Mouse (Mus musculus) ovary, adult 18-20 months (tissue): ENCODE measurements around the gene Aldh6a1.

Experiments
- DNase-seq: peaks from one replicate; pipeline ENCODE4 v3.0.0; 2022; ENCODE audit warnings: low spot score, mixed read lengths

The Aldh6a1 gene

DNA sequence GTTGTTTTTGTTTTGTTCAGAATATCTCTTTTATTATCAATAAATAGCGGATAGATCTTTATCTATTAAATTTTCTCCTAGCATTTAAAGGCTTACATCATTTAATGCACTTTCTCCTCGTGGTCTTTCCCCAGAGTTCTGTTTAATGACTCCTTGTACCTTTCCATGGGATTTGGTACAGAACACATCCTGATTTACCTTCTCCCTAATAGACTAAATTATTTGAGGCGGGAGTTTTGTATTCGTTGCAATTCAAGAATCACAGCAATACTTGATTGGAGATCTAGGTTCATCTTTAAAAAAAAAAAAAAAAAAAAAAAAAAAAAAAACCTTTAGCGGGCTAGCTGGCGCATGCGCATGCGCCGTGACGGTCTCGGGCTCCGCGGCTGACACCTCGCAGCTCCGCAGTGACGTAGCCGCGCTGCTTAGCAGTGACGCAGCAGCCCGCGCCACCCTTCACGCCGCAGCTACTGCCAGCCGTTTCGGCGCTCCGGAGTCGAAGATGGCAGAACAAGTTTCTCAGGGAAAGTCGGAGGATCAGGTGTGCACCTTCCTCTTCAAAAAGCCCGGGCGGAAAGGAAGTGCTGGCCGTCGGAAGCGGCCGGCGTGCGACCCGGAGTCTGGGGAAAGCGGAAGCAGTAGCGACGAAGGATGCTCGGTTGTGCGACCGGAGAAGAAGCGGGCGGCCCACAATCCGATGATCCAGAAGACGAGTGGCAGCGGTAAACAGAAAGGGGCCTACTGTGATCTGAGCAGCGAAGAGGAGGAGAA, 33.8 kb downstream of the Aldh6a1 start, which contains the start of gene Rnf113a2:
Gene Rnf113a2 (plus strand): TSS at position 363 of the 771 bp plus-strand sequence.
- peak; percentile 64 for DNase-seq

DNA sequence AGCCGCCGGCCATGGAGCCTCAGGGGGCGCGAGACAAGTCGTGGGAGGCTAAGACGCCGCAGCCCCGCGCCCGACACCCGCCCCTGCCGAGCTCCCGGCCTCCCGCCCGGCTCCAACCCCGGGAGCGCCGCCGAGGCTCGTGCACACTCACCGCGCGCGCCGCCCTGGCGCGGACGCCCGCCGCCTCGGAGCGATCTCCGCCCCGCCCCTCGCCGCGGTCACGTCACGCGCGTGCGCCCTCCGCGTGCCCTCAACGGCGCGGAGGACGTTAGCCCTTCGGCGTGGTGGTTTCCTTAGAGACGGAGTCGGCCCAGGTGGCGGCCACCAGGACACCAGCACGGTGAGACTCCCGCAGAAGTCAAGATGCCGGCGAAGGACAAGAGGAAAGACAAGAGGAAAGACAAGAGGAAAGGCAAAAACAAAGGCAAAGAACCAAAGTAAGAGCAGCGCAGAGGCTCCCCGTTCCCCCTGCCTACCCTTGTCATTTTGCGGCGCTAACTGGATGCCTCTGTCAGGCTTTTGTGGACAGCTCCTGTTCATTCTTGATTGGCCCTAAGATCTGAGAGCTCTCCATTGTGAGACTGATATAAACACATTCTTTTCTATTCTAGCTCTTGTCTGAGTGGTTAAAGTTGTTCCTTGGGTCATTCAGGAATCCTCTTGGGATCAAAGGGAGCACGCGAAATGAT, 41.8 kb downstream of the Aldh6a1 start, which contains the start of the genes Entpd5 and Bbof1:
Gene Entpd5 (minus strand): TSS at position 211 of the 689 bp plus-strand sequence.
Gene Bbof1 (plus strand): TSS at position 253 of the 689 bp plus-strand sequence.
- DNase-seq: peak; percentile 72

GRCm38 (mm10) chr12:84407874-84408818, 42.7 kb downstream of the Aldh6a1 start:
- no peak for DNase-seq

- no peak for DNase-seq
Observed at GRCm38 (mm10) chr12:84407259-84407658, 43.5 kb downstream of the Aldh6a1 start.

DNA sequence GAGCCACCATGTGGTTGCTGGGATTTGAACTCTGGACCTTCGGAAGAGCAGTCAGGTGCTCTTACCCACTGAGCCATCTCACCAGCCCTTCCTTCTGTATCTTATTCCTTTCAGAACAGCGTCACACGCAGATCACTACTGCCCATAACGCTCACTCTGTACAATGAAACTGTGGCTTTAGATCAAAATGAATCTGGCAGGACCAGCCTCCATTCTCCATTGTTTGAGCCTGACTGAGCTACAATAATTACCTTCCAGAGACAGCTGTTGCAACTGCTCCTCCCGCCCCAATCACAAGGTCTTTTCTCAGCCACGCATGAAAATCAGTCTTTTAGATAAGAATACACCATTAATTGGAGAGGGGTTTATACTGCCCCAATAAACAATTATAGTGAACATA, 46.3 kb downstream of the Aldh6a1 start:
- DNase-seq: no peak

DNA sequence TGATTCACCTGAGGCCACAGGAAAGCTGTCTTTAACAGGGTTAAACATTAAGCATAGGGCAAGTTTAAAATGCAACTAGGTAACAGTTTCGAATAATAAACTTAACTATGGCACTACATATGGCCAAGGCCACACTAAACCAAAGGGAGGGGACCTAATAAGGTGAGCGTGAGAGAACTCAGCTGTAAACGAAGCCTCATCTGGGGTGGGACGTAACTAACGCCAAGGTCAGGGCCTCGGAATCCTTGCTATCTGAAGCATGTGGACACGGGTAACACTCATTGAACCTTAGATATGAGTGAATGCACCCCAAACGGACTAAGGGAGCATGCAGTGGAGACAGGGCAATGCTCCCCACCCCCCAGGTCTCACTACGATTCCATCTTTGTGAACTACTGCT, 47.9 kb downstream of the Aldh6a1 start:
- DNase-seq: no peak

DNA sequence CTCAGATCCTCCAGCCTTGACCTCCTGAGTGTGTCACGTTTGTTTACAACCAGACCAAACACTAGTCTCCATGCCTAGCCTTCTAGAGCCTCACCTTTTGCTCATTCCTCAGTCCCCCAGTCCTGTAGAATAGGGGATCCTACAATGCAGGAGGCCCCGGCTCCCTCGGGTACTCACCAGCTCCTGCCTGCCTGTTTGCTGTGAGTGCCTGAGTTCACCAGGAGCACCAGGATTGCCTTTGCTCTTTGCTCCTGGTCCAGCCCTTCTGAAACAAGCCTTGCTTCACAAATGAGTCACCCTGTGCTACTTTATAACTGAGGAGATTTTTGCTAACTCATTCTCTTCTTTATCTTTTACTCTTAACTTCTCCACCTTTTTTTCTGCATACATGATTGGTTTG, 50.2 kb downstream of the Aldh6a1 start:
- no peak for DNase-seq

GRCm38 (mm10) chr12:84400068-84400467, 50.7 kb downstream of the Aldh6a1 start:
- no peak for DNase-seq

DNA sequence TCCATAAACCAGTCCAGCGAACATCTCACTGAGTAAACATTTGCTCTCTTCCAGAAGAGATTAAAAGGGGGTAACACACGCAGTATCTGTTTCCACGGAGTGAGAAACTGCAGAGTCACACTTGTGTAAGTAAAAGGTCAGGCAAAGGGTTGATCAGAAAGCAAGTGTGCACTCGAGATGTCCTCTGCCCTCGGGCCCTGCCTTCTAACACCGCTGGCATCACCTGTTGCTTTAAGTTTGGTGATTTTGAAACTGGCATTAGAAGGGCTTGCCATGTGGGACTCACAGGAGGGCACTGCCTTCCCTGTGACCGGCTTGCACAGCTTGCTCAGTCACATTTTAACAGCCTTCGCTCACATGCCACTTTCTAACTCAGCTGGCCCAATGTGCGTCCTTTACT, 51.1 kb downstream of the Aldh6a1 start:
- DNase-seq: no peak

GRCm38 (mm10) chr12:84399135-84399534, 51.7 kb downstream of the Aldh6a1 start:
- DNase-seq: no peak

DNA sequence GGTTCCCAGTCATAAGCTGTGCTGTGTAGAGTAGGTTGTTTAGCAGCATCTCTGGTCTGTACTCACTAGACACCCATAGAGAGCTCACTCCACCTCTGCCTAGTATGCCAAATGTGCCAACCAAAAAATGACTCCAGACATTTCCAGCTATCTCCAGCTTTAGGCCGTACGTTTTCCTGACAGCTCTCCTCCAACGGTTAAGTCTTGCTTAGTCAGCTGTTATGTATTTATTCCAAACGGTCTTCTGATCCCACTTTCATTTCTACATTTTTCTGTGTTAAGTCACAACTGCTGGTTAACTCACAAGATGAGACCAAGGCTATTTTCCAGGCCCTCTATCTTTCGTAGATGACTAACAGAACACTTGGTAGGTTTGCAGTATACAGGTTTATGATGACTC, 52.2 kb downstream of the Aldh6a1 start:
- DNase-seq: no peak

- no peak for DNase-seq
Observed at GRCm38 (mm10) chr12:84397685-84398084, 53.1 kb downstream of the Aldh6a1 start.

DNA sequence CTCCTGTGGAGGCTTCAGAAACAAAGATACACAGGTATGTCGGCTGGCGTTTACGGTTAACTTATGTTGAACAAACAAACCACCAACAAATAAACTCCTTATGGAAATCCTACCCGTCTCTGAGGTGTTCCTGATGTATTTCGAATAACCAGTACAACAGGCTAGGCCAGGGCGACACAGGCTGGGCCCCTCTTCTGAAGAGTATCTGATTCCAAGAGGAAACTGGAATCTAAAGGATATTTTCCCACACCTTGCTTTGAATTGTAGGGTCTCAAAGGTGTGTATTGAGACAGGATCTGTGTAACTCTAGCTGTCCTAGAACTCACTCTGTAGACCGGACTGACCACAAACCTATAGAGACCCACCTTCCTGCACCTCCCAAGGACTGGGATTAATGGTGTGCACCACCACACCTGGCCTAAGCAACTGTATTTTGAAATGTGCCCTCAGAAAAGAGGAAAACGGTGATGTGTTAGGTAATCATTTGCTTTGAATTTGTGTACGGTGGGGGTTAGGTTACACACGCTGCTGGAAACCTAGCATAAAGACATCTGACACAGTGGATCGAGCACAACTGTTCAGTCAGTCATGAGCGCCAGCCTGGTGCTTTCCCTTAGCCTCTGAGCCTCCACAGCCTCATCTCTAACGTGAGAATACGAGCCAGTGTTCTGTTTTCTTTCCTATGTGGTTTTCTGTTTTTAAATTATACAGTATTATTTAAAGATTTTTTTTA, 53.7 kb downstream of the Aldh6a1 start:
- no peak for DNase-seq

GRCm38 (mm10) chr12:84393847-84394246, 57.0 kb downstream of the Aldh6a1 start:
- no peak for DNase-seq

- no peak for DNase-seq
Observed at GRCm38 (mm10) chr12:84392681-84393080, 58.1 kb downstream of the Aldh6a1 start.

DNA sequence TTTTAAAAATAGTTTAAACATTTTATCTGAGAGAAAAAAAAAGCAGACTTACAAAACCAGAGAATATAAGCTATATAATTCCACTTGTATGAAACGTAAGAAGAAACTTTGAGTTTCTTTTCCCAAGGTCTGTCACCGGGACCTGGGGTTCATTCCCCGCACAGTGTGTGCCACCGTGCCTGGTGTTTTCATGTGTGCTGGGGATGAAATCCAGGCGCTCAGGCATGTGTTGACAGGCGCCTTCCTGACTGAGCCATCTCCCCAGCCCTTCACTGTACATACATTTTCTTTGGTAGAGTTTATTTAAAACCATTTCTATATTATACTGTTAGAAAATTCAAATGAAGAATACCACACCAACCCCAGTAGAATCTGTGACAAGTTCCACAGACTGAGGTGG, 60.5 kb downstream of the Aldh6a1 start:
- no peak for DNase-seq

GRCm38 (mm10) chr12:84388774-84389400, 61.9 kb downstream of the Aldh6a1 start:
- DNase-seq: no peak

DNA sequence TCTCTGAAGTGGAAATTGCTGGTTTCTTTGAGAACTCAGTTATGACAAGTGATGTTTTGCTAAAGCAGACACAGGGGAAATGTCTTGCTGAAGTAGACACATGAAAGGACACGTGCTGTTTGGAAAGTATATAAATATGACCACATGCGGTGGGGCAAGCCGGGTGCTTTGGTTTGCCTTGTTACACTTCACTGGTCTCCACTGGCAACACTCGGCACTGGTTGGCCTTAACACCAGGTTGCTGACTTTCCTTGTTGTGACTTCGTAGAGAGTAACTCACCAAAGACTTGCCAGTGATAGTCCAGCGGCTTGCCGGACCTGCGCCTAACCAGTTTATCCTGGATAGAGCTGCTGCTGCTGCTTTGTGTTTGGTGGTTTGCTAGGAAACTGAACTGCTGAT, 62.7 kb downstream of the Aldh6a1 start:
- DNase-seq: no peak

- no peak for DNase-seq
Observed at GRCm38 (mm10) chr12:84385408-84385807, 65.4 kb downstream of the Aldh6a1 start.

DNA sequence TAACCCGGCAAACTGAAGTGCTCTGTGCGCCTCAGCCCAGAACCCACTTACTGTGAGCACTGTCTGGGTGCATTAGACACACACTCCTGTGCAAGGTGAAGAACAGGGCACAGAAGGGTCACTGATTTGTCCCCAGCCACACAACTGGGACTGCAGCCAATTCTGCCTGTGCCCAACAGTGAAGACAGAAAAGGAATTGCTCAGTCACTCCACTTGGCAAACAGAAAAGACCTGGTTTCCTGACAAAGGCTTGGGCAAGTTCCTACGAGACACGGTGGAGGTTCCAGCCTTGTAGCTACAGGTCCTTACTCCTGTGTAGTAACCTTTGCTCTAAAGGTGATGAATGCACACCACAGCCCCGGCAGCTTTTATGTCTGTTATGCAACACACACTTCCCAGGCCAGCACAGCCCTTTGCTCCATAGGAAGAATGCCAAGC, 66.1 kb downstream of the Aldh6a1 start:
- no peak for DNase-seq

- DNase-seq: no peak
Observed at GRCm38 (mm10) chr12:84382369-84382768, 68.4 kb downstream of the Aldh6a1 start.
